Mouse (Mus musculus) urinary bladder, postnatal 14 days (tissue): Measurements from ENCODE around the gene Ap3b1.

Experiments
- DNase-seq: peaks from one replicate; pipeline ENCODE4 v3.0.0; 2021; ENCODE audit warnings: low spot score

The Ap3b1 gene

GRCm38 (mm10) chr13:94539851-94540646 lies 181.3 kb downstream of the Ap3b1 start:
- no peak for DNase-seq

GRCm38 (mm10) chr13:94542061-94542460 lies 183.3 kb downstream of the Ap3b1 start:
- no peak for DNase-seq

- DNase-seq: no peak
Observed at GRCm38 (mm10) chr13:94544211-94544610, 185.5 kb downstream of the Ap3b1 start.

- no peak for DNase-seq
Observed at GRCm38 (mm10) chr13:94545739-94546138, 187.0 kb downstream of the Ap3b1 start.

- DNase-seq: no peak
Observed at GRCm38 (mm10) chr13:94546246-94546645, 187.5 kb downstream of the Ap3b1 start.

GRCm38 (mm10) chr13:94549580-94549979 lies 190.8 kb downstream of the Ap3b1 start:
- DNase-seq: no peak

GRCm38 (mm10) chr13:94550037-94550436 lies 191.3 kb downstream of the Ap3b1 start:
- DNase-seq: no peak

- DNase-seq: peak; percentile 79
Observed at GRCm38 (mm10) chr13:94560011-94560410, 201.3 kb downstream of the Ap3b1 start.

GRCm38 (mm10) chr13:94560878-94561277 lies 202.1 kb downstream of the Ap3b1 start:
- no peak for DNase-seq

- no peak for DNase-seq
Observed at GRCm38 (mm10) chr13:94562652-94563339, 204.0 kb downstream of the Ap3b1 start.

- DNase-seq: no peak
Observed at GRCm38 (mm10) chr13:94563836-94564235, 205.1 kb downstream of the Ap3b1 start.

- no peak for DNase-seq
Observed at GRCm38 (mm10) chr13:94564351-94564994, 205.7 kb downstream of the Ap3b1 start.

GRCm38 (mm10) chr13:94565176-94565575 lies 206.4 kb downstream of the Ap3b1 start:
- DNase-seq: no peak

- DNase-seq: no peak
Observed at GRCm38 (mm10) chr13:94565616-94566015, 206.9 kb downstream of the Ap3b1 start.

GRCm38 (mm10) chr13:94567739-94568138 lies 209.0 kb downstream of the Ap3b1 start:
- no peak for DNase-seq

GRCm38 (mm10) chr13:94571001-94571400 lies 212.2 kb downstream of the Ap3b1 start:
- no peak for DNase-seq

GRCm38 (mm10) chr13:94573356-94573755 lies 214.6 kb downstream of the Ap3b1 start:
- DNase-seq: no peak

GRCm38 (mm10) chr13:94573833-94574232 lies 215.1 kb downstream of the Ap3b1 start:
- no peak for DNase-seq

- no peak for DNase-seq
Observed at GRCm38 (mm10) chr13:94575607-94576398, 217.0 kb downstream of the Ap3b1 start.

GRCm38 (mm10) chr13:94576399-94577176 lies 217.8 kb downstream of the Ap3b1 start:
- DNase-seq: no peak

- no peak for DNase-seq
Observed at GRCm38 (mm10) chr13:94577177-94577540, 218.4 kb downstream of the Ap3b1 start.
